Comparison of ENCODE assay signal across 11 mouse cellular contexts in genomic region chr2:27096341-27096981, GRCm38 (mm10). TPM values are rescaled to one million over a fixed set of nuclear protein-coding genes. Genes with fewer than 3 reads are reported as not detected.
A peak's percentile ranks its signal among the peaks of the same experiment; 100 is the strongest.
DNase-seq lines count a peak whose midpoint lies in the region; ATAC-seq lines count a peak whose summit lies in the region.
"Had no signal": no experiment of that assay in that cellular context is flagged by ENCODE, and none has a peak within 500 bp of the region (broad histone marks: within the 10 kb centered on the region; RNA-seq: fewer than 3 reads in every experiment).

No protein-coding gene starts in this region.

- H3K4me1 ChIP-seq in forebrain, embryonic 13.5 days: peaks cover 17% of the 10 kb centered on the region
- peaks cover 8% of the 10 kb centered on the region for H3K4me1 ChIP-seq in forebrain, embryonic 15.5 days
- peaks cover 14% of the 10 kb centered on the region for H3K4me1 ChIP-seq in midbrain, embryonic 10.5 days
- H3K4me1 ChIP-seq in midbrain, embryonic 11.5 days (ENCODE audit: control insufficient read depth, insufficient read depth, low read length): 0 out of 2 replicates have a peak, but pooled peaks cover 3% of the 10 kb centered on the region
- peaks cover 29% of the 10 kb centered on the region for H3K4me1 ChIP-seq in stomach, embryonic 15.5 days

- intact Hi-C loops in left cerebral cortex, postnatal 25 days (cut with DNase I): loop anchor here (1.0 kb wide), 1 partner anchor 130 kb away; no protein-coding TSS in a partner anchor

- ATAC-seq in forebrain, embryonic 13.5 days: no peak
- ATAC-seq in forebrain, embryonic 15.5 days (replicated peaks): no peak
- ATAC-seq in midbrain, embryonic 11.5 days (ENCODE audit: low FRiP score): no peak
- ATAC-seq in stomach, embryonic 15.5 days (ENCODE audit: insufficient read depth, low FRiP score, low read depth): no peak; the same call in 1 of the 2 replicates

- no peak for DNase-seq in midbrain, embryonic 10.5 days (ENCODE audit: low spot score)
- no peak for DNase-seq in midbrain, embryonic 11.5 days (ENCODE audit: low spot score, missing footprints)
- peak; percentile 75 to 95 for DNase-seq in left cerebral cortex, postnatal 25 days (ENCODE audit: low spot score in 2 of 2)
- no peak for DNase-seq in embryo, embryonic 10 days (ENCODE audit: low spot score)
- no peak for DNase-seq in cerebellum, adult 8-10 months
- DNase-seq: adrenal gland, postnatal 36 days had no signal

- H3K36me3 ChIP-seq in forebrain, embryonic 13.5 days (ENCODE audit: poor library complexity, severe bottlenecking): no peaks in the 10 kb centered on the region
- H3K36me3 ChIP-seq in forebrain, embryonic 15.5 days: no peaks in the 10 kb centered on the region
- no peaks in the 10 kb centered on the region for H3K36me3 ChIP-seq in midbrain, embryonic 10.5 days
- no peaks in the 10 kb centered on the region for H3K36me3 ChIP-seq in midbrain, embryonic 11.5 days (ENCODE audit: control insufficient read depth, insufficient read depth, low read length)
- H3K36me3 ChIP-seq in stomach, embryonic 15.5 days: no peaks in the 10 kb centered on the region

- no peak overlapping the region for H3K9ac ChIP-seq in forebrain, embryonic 13.5 days
- H3K9ac ChIP-seq in forebrain, embryonic 15.5 days (replicated peaks): no peak overlapping the region
- no peak overlapping the region for H3K9ac ChIP-seq in midbrain, embryonic 11.5 days (ENCODE audit: low read length)
- no peak overlapping the region for H3K9ac ChIP-seq in stomach, embryonic 15.5 days

- no peaks in the 10 kb centered on the region for H3K27me3 ChIP-seq in forebrain, embryonic 13.5 days
- no peaks in the 10 kb centered on the region for H3K27me3 ChIP-seq in forebrain, embryonic 15.5 days
- 0 out of 2 replicates have a peak, but pooled peaks cover 3% of the 10 kb centered on the region for H3K27me3 ChIP-seq in midbrain, embryonic 10.5 days (ENCODE audit: low read depth, poor library complexity, severe bottlenecking)
- no peaks in the 10 kb centered on the region for H3K27me3 ChIP-seq in midbrain, embryonic 11.5 days (ENCODE audit: control insufficient read depth, insufficient read depth, low read length)
- no peaks in the 10 kb centered on the region for H3K27me3 ChIP-seq in stomach, embryonic 15.5 days (replicated peaks)

- no peaks in the 10 kb centered on the region for H3K9me3 ChIP-seq in forebrain, embryonic 13.5 days (replicated peaks)
- no peaks in the 10 kb centered on the region for H3K9me3 ChIP-seq in forebrain, embryonic 15.5 days
- H3K9me3 ChIP-seq in midbrain, embryonic 10.5 days (replicated peaks): no peaks in the 10 kb centered on the region
- no peaks in the 10 kb centered on the region for H3K9me3 ChIP-seq in midbrain, embryonic 11.5 days (ENCODE audit: control insufficient read depth, low read length)
- H3K9me3 ChIP-seq in stomach, embryonic 15.5 days: no peaks in the 10 kb centered on the region

- no peak overlapping the region for H3K4me3 ChIP-seq in forebrain, embryonic 13.5 days
- no peak overlapping the region for H3K4me3 ChIP-seq in forebrain, embryonic 15.5 days
- no peak overlapping the region for H3K4me3 ChIP-seq in midbrain, embryonic 10.5 days
- H3K4me3 ChIP-seq in midbrain, embryonic 11.5 days (ENCODE audit: low read depth, low read length): no peak overlapping the region
- H3K4me3 ChIP-seq in stomach, embryonic 15.5 days (replicated peaks): no peak overlapping the region

- peak overlapping the region; percentile 10; the same call in 1 of the 2 replicates for H3K27ac ChIP-seq in forebrain, embryonic 13.5 days
- H3K27ac ChIP-seq in forebrain, embryonic 15.5 days (replicated peaks): no peak overlapping the region
- H3K27ac ChIP-seq in midbrain, embryonic 10.5 days (replicated peaks): 0 out of 2 replicates have a peak overlapping the region, but pooled peaks have one; percentile 17
- no peak overlapping the region for H3K27ac ChIP-seq in midbrain, embryonic 11.5 days (ENCODE audit: low read depth, low read length)
- peak overlapping the region; percentile 67 for H3K27ac ChIP-seq in stomach, embryonic 15.5 days

- WGBS in forebrain, embryonic 13.5 days: 86% methylated on average over 13 of the region's 13 CpGs
- 81% methylated on average over 13 of the region's 13 CpGs for WGBS in forebrain, embryonic 15.5 days
- WGBS in midbrain, embryonic 10.5 days: 74% methylated on average over 13 of the region's 13 CpGs
- 83% methylated on average over 13 of the region's 13 CpGs for WGBS in midbrain, embryonic 11.5 days
- WGBS in stomach, embryonic 15.5 days: 42% methylated on average over 13 of the region's 13 CpGs

- H3K4me2 ChIP-seq in forebrain, embryonic 13.5 days: no peak overlapping the region
- no peak overlapping the region for H3K4me2 ChIP-seq in forebrain, embryonic 15.5 days (replicated peaks)
- no peak overlapping the region for H3K4me2 ChIP-seq in midbrain, embryonic 11.5 days
- no peak overlapping the region for H3K4me2 ChIP-seq in stomach, embryonic 15.5 days

RNA-seq across cellular contexts. Expression of gene Adamtsl2, which starts 17.3 kb away (rescaled TPM):
- polyA plus RNA-seq in forebrain, embryonic 13.5 days (2015; fragmentation: Nextera tagmentation; extraction: Ambion mirVana): 5.7 and 7.6 TPM in 2 replicates
- polyA plus RNA-seq in forebrain, embryonic 15.5 days (2015; fragmentation: Nextera tagmentation; extraction: Ambion mirVana): 6.8 and 9.5 TPM in 2 replicates
- 4.8 and 6.3 TPM in 2 replicates for polyA plus RNA-seq in midbrain, embryonic 10.5 days (2016; fragmentation: Nextera tagmentation; extraction: Ambion mirVana)
- polyA plus RNA-seq in midbrain, embryonic 11.5 days (2014; fragmentation: Nextera tagmentation; extraction: Ambion mirVana): 3.9 and 5.9 TPM in 2 replicates
- total RNA-seq in left cerebral cortex, postnatal 25 days (2021): 10 to 100 TPM; 19.5 to 24.7 TPM
- polyA plus RNA-seq in stomach, embryonic 15.5 days (2015; fragmentation: Nextera tagmentation; extraction: Ambion mirVana): 3.0 and 3.8 TPM in 2 replicates

RNA-seq across cellular contexts. Expression of gene Mymk, which starts 24.5 kb away (rescaled TPM):
- not detected in 2 replicates for polyA plus RNA-seq in forebrain, embryonic 13.5 days (2015; fragmentation: Nextera tagmentation; extraction: Ambion mirVana)
- 0.17 TPM in 1 of 2 replicates, not detected in the other for polyA plus RNA-seq in forebrain, embryonic 15.5 days (2015; fragmentation: Nextera tagmentation; extraction: Ambion mirVana)
- polyA plus RNA-seq in midbrain, embryonic 10.5 days (2016; fragmentation: Nextera tagmentation; extraction: Ambion mirVana): not detected in 2 replicates
- polyA plus RNA-seq in midbrain, embryonic 11.5 days (2014; fragmentation: Nextera tagmentation; extraction: Ambion mirVana): not detected in 2 replicates
- under 1 TPM; 0.32 to 0.60 TPM for total RNA-seq in left cerebral cortex, postnatal 25 days (2021)
- 0.28 and 1.3 TPM in 2 replicates for polyA plus RNA-seq in stomach, embryonic 15.5 days (2015; fragmentation: Nextera tagmentation; extraction: Ambion mirVana)
- total RNA-seq: adrenal gland, postnatal 36 days; liver, adult 2 months had no signal
- polyA plus RNA-seq: forebrain, embryonic 11.5 days; liver, adult 2 months had no signal

RNA-seq across cellular contexts. Expression of gene Fam163b, which starts 45.8 kb away (rescaled TPM):
- 0.76 and 1.7 TPM in 2 replicates for polyA plus RNA-seq in forebrain, embryonic 13.5 days (2015; fragmentation: Nextera tagmentation; extraction: Ambion mirVana)
- polyA plus RNA-seq in forebrain, embryonic 15.5 days (2015; fragmentation: Nextera tagmentation; extraction: Ambion mirVana): 3.5 and 4.6 TPM in 2 replicates
- 0.06 and 0.22 TPM in 2 replicates for polyA plus RNA-seq in midbrain, embryonic 10.5 days (2016; fragmentation: Nextera tagmentation; extraction: Ambion mirVana)
- polyA plus RNA-seq in midbrain, embryonic 11.5 days (2014; fragmentation: Nextera tagmentation; extraction: Ambion mirVana): 0.10 and 0.15 TPM in 2 replicates
- 100 to 1,000 TPM; 104 to 113 TPM for total RNA-seq in left cerebral cortex, postnatal 25 days (2021)
- polyA plus RNA-seq in stomach, embryonic 15.5 days (2015; fragmentation: Nextera tagmentation; extraction: Ambion mirVana): 0.15 and 0.19 TPM in 2 replicates
- total RNA-seq: liver, adult 2 months had no signal
- polyA plus RNA-seq: liver, adult 2 months had no signal

Comparison
In these comparisons a context has a peak if more than half of its experiments do, and no peak if none do; other contexts are left out.
1. H3K27ac ChIP-seq: peak in forebrain, embryonic 13.5 days (single experiment), midbrain, embryonic 10.5 days (single experiment) and stomach, embryonic 15.5 days (single experiment); none in forebrain, embryonic 15.5 days (single experiment) and midbrain, embryonic 11.5 days (single experiment).
2. DNase-seq: peak in left cerebral cortex, postnatal 25 days (2 of 2); none in midbrain, embryonic 10.5 days (single experiment), midbrain, embryonic 11.5 days (single experiment), embryo, embryonic 10 days (single experiment) and cerebellum, adult 8-10 months (single experiment).